Mouse (Mus musculus): ENCODE data around the gene E330034G19Rik.

E330034G19Rik gene

DNA sequence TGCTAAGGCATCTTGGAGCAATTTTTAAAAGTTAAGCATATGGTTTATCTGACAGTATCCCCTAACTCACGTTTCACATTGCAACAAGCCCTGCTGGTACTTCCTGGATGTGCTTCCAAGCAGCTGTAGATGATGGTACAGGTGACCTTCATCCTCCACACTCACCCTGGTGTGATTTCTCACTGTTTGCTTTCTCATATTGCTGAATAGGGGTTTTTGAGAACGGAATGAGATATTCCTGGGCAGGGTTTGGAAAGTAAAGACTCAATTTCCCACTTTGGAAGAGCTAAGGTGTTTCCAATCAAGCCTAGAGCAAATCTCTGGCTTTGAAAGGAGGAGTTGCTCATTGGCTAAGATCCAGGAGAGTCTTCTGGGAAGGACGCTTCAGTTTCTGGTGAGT is at the start of gene E330034G19Rik:
Gene E330034G19Rik (plus strand): TSS at position 301 of the 400 bp plus-strand sequence.
- in situ Hi-C loops (cut with MboI; ENCODE audit: low pct_unique_long_range_greater_than_20kb in 1 of 2, low sequenced_read_pairs in 2 of 2, unreplicated experiment in 1 of 2): loop anchor here in 1 of 2 experiments (25.0 kb wide), 1 partner anchor 731 kb away; no protein-coding TSS in a partner anchor

DNA sequence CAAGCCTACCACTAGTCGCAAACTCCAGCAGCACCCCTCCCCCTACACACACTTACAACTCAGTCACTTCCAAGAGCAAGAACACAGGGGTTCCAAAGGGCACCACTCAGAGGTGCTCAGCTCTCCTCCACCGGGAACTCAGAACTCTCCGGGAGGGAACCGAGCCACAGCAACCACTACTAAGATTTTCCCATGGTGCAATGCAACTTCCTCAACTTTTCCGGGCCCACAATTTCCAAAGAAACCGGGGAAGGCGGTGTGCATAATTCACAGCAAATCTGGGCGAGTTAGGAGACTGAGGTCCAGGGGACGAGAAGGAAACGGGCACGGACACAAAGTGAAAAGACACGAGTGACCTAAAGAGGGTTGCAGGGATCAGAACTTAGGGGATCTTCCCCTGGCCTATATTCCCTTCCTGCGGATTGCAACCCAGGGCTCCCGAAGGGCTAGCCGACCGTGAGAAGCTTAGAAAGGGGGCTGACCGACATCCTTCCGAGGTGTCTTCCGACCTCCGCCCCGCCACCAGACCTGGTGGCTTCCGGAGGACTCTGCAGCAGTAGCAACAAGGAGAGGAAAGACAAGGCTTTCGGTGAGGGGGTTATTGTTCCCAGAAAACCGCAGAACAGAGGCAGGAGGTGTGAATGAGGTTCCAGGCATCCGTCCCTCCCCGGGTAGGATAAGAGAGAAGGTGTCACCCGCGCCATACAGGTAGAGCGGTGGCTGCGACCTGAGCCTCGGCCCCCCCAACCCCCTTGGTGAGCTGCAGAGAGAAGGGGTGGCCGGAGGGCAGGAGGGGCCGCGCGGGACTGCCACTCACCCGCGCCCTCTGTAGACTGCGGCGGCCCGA is 48.5 kb upstream of the E330034G19Rik start:
- in situ Hi-C loops (cut with MboI; ENCODE audit: low pct_unique_long_range_greater_than_20kb in 1 of 2, low sequenced_read_pairs in 2 of 2, unreplicated experiment in 1 of 2): no loop called here

DNA sequence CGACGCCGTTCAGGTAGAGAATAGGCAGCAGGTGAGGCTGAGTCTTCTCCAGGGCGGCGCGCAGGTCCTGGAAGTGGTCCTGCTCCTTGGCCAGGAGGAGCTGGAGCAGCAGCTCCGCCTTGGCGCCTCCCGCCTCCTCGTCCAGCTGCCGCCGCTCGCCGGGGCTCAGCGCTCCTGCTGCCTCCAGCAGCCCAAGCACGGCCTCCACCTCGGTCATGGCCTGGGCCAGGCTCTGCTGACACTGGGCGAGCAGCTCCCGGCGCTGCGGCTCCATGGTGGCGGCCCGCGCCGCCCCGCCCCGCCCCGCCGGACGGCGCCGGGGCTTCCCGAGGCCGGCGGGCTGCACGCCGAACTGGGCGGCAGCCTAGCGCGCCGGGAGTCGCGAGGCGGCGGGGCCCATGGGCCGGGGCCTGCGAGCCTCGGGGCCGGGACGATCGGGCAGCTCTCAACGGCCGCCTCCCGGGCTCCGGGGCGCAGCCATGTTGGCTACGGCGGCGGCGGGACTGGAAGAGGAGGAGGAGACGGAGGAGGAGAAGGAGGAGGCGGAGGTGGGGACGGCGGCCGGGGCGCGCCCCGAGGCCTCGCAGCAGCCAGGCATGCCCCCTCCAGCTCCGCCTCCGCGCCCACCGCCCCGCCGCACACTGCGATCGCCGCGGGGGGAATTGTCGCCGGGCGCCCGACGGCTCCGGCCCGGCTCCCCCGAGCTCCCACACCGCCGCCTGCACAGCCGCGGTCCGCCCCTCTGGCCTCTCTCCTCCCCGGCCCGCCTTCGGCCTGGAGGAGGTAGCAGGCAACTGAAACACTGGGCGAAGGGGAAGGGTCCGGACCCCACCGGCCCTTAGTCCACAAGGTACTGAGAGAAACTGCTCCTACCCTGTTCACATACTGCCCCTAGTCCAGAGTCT is 47.6 kb upstream of the E330034G19Rik start, which contains the start of gene Dlg5:
Gene Dlg5 (minus strand): TSS at position 744 of the 905 bp plus-strand sequence.
- in situ Hi-C loops (cut with MboI; ENCODE audit: low pct_unique_long_range_greater_than_20kb in 1 of 2, low sequenced_read_pairs in 2 of 2, unreplicated experiment in 1 of 2): no loop called here

DNA sequence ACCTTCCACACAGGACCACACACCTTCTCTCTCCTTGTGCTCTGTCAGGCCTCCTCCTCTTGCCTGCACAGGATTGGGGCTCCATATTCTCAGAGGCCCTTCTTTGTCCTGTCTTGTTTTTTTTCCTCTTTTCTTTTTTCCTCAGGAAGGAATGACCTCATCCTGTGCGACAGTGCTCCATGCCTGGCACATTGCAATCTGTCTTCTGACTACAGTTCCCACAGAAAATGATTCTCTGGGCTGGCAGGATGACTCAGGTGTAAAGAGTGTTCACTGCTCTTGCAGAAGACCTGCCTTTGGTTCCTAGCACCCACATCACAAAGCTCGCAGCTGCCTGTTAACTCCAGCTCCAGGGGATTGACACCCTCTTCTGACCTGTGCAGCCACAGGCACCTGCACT is 43.1 kb upstream of the E330034G19Rik start:
- in situ Hi-C loops (cut with MboI; ENCODE audit: low pct_unique_long_range_greater_than_20kb in 1 of 2, low sequenced_read_pairs in 2 of 2, unreplicated experiment in 1 of 2): no loop called here

DNA sequence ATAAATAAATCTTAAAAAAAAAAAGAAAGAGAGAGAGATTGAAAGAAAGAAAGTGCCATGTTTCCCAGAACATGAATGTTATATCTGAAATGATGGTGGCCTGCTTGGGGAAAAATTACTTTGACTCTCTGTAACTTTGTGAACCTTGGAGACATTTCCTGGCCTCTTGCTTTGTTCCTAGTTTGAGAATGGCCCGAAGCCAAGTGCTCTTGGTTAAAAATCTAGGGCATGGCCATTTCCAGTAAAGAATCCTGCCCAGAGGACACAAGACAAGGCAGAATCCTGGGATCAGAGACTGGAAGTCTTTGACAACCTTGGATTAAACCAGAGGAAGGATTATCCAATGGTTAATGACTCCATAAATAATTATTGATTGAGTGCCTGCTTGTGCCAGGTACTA is 41.7 kb upstream of the E330034G19Rik start:
- in situ Hi-C loops (cut with MboI; ENCODE audit: low pct_unique_long_range_greater_than_20kb in 1 of 2, low sequenced_read_pairs in 2 of 2, unreplicated experiment in 1 of 2): no loop called here

DNA sequence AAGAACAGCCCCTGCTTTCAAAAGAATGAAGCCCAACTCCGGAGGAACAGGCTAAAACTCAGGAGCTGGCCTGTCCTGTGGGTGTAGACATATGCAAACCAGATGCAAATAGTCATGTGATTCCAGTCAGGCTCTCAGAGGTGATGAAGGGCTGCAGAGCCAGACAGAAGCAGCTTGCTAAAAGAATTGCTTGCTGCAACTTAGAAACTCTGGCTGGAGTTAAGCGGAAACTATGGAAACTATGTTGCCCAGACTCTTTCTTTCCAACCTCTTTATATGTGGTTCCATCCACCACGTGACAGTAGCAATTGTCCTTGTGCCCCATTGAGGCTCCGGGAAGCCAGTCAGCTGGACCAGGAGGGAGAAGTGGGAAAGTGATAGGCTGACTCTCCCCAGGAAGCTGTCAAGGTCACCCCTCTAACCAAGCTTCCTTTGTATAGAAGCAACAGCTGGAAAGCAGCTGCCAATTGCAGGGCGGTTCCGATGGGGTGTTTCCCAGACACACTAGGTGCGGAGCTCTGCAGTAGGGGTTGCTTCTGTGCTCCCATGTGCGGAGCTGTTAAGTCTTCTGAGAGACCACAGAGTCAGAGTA is 39.3 kb upstream of the E330034G19Rik start:
- in situ Hi-C loops (cut with MboI; ENCODE audit: low pct_unique_long_range_greater_than_20kb in 1 of 2, low sequenced_read_pairs in 2 of 2, unreplicated experiment in 1 of 2): no loop called here

DNA sequence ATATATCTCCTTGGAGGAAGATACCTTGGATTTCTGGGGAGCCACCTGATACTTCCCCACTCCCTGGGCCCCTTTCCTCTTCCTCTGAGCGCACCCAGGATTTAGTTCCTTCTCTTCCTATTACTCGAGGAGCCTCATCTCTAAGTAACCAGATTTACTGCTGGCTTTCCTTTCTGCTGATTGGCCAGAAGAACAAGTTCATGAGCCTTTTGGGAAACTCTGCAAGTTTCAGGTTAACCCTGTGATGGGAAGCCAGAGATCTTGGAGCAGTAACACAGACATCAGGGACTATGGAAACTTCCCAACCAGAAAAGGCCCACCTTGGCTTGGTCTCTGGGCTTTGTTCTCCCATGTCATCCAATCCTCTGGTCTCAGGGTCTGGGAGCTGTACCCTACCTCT is 37.1 kb upstream of the E330034G19Rik start:
- in situ Hi-C loops (cut with MboI; ENCODE audit: low pct_unique_long_range_greater_than_20kb in 1 of 2, low sequenced_read_pairs in 2 of 2, unreplicated experiment in 1 of 2): no loop called here

DNA sequence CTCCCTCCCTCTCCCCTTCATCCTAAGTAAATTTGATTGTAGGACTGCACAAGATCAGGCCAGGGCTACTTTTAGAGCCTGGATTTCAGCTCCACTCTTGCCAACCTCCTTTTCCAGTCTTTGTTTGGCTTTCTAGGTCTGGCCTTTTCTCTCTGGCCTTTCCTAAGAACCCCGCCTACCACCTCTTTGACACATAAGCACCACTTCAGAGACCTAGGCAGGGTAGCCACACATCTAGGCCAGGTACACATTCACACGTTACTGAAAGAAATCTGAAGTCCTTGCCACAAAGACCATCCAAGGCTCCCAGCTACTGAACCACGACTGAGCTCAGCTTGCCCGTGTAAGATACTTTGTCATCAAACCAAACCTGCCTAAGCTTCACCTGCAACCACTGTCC is 32.6 kb upstream of the E330034G19Rik start:
- in situ Hi-C loops (cut with MboI; ENCODE audit: low pct_unique_long_range_greater_than_20kb in 1 of 2, low sequenced_read_pairs in 2 of 2, unreplicated experiment in 1 of 2): no loop called here

DNA sequence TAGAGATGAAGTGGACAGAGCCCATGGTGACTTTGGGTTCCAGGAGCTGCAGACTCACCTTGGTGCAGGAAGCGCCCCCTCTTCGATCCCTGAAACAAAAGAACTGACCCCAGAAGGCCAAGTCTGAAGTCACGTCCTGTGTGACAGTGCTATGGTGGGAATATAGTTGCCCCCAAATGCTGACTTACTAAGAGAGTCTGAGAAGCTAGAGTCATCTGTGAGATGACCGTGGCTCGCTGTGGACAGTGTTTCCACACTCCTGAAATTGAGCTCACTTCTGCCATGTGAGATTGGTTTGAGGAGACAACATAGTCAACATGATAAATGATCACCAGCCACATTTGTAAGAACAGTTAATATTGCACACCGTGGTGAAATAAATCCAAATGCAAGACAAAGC is 30.6 kb upstream of the E330034G19Rik start:
- in situ Hi-C loops (cut with MboI; ENCODE audit: low pct_unique_long_range_greater_than_20kb in 1 of 2, low sequenced_read_pairs in 2 of 2, unreplicated experiment in 1 of 2): no loop called here

DNA sequence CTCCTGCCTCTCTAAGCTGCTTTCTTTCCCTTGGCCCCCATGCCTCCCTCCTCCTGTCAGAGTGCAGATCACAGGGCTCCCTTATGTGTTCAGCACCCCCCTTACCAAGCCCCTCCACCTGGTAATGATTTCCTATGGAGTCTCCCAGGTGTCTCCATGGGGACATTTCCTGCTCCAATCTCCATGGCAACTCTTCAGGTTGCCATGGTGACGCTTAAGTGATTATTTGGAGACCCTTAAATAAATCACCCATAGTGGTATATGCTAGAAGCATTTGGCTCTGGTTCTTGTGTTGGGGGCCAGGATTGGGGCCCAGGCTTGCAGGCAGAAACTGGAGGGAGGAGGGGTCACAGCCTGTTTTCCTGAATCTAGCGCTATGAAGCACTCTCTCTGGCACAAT is 30.1 kb upstream of the E330034G19Rik start:
- in situ Hi-C loops (cut with MboI; ENCODE audit: low pct_unique_long_range_greater_than_20kb in 1 of 2, low sequenced_read_pairs in 2 of 2, unreplicated experiment in 1 of 2): no loop called here

DNA sequence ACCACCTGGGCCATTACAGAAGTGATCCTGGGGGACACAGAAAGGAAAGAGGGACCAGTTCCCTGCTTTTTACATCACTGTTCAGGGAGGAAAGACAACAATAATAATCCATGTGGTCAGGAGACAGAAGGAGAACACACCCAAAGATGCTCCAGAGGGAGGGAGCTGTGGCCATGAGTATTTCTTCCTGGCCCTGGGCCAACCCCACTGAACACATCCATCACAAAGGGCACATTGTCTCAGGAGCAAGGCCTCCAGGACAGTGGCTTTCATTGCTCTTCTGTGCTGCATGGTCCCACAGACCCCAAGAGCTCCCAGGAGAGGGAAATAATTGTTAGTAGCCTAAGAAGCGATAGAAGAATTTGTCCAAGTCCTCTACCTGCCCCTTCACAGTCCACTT is 23.4 kb upstream of the E330034G19Rik start:
- in situ Hi-C loops (cut with MboI; ENCODE audit: low pct_unique_long_range_greater_than_20kb in 1 of 2, low sequenced_read_pairs in 2 of 2, unreplicated experiment in 1 of 2): no loop called here

DNA sequence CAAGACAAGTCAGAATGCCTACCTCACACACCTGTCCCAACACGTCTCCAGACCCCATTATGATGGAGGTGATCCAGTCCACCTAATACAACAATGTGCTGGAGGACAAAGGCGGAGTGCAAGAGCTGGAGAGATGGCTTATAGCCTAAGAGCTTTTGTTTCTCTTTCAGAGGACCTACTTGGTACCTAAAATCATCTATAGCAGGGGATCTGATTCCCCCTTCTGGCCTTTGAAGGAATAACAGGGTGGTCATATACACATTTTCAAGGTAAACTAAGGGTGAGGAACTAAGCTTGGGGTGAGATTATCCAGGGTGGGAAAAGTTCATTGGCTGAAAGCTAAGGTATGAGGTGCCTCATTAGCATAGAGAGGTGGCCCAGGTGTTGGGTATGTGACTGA is 19.4 kb upstream of the E330034G19Rik start:
- in situ Hi-C loops (cut with MboI; ENCODE audit: low pct_unique_long_range_greater_than_20kb in 1 of 2, low sequenced_read_pairs in 2 of 2, unreplicated experiment in 1 of 2): loop anchor here (5.0 kb wide), 2 partner anchors 91 to 206 kb away; no protein-coding TSS in a partner anchor

DNA sequence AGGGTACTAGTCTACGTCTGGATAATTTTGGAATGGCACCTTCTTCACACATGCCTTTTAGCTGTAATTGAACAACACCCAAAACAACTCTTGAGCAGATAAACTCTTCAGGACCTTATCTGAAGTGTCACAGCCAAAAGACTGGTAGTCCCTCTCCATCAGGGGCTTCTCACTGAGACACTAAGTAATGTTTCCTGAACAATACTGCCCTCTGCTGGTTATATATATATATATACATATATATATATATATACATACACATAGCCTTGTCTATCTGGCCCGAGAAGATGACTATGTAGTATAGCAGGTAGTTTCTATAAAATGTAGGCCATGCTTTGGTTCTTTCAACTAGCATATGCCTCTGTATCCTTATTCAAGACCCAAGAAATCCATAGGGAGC is 17.5 kb upstream of the E330034G19Rik start:
- in situ Hi-C loops (cut with MboI; ENCODE audit: low pct_unique_long_range_greater_than_20kb in 1 of 2, low sequenced_read_pairs in 2 of 2, unreplicated experiment in 1 of 2): loop anchor here in 1 of 2 experiments (25.0 kb wide), 1 partner anchor 713 kb away; no protein-coding TSS in a partner anchor

DNA sequence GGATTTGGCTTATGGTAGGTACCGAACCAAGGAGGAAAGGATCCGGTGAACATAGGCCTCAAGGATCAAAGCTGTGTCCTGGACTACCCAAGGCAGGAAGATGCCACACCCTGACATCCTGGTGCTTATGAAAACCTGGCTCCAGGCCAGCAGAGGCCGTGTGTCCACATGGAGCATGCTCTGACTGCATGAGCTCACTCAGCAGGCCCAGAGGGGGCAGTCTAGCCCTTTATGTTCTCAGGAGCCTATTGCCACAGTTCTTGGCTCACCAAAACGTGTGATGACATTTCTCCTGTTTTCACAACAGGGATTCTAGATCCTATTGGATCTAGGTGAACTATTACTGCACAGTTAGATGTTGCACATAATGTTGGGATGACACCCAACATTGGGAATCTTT is 11.7 kb upstream of the E330034G19Rik start:
- in situ Hi-C loops (cut with MboI; ENCODE audit: low pct_unique_long_range_greater_than_20kb in 1 of 2, low sequenced_read_pairs in 2 of 2, unreplicated experiment in 1 of 2): loop anchor here (5.0 to 25.0 kb wide), 2 partner anchors 219 to 719 kb away; no protein-coding TSS in a partner anchor

DNA sequence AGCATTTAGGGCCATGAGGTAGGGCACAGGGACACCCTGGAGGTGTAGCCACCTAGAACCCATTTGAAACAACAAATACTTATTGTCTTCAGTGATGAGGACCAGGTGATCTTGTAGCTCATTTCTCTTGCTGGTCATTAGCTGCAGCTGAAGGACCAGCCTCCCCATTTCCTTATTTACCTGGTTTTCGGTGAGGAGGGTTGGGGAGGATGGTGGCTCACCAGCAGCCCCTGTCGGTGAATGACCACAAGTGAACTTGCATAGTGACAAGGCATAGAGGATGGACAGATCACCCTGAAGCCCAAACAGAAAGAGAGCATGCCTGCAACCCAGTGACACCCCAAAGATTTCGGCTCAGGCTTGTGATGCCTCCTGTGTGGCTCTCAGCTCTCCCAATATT is 10.7 kb upstream of the E330034G19Rik start:
- in situ Hi-C loops (cut with MboI; ENCODE audit: low pct_unique_long_range_greater_than_20kb in 1 of 2, low sequenced_read_pairs in 2 of 2, unreplicated experiment in 1 of 2): loop anchor here (5.0 to 25.0 kb wide), 2 partner anchors 220 to 720 kb away; no protein-coding TSS in a partner anchor

DNA sequence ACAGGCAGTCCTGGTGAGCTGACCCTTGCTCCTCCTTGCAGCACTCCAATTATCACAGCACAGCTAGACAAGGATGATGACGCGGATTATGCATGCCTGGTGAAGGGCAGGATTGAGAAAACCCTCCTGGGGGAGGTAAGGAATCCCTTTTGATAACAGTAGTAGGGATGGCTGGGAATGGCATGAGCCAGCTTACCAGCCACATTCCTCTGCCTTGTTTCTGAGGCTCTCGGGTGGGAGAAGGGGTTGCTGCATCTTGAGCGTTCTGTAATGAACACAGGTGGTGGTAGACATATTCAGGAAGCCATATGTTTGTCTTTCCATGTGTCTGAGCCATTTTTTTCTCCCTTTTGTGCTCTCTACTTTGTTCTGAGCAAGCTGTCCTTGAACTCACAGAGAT is 6.9 kb upstream of the E330034G19Rik start:
- in situ Hi-C loops (cut with MboI; ENCODE audit: low pct_unique_long_range_greater_than_20kb in 1 of 2, low sequenced_read_pairs in 2 of 2, unreplicated experiment in 1 of 2): loop anchor here in 1 of 2 experiments (25.0 kb wide), 1 partner anchor 724 kb away; no protein-coding TSS in a partner anchor

DNA sequence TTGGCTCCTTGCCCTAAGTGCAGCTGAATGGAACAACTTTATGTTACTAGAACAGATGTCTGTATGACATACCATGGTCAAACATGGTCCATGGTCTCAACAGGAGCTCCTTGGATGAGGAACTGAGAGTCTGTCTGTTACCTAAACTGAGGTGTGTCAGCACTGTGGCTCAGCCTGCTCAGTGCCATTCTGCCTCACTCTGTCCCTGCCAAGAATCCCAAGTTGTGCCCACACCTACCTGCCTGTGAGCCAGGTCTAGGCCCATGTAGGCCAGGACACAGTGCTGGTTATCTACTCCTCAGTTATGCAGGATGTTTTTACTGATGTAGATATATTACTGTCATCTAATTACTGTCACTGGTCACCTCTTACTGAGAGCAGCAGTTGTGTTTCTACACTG is 2.3 kb upstream of the E330034G19Rik start:
- in situ Hi-C loops (cut with MboI; ENCODE audit: low pct_unique_long_range_greater_than_20kb in 1 of 2, low sequenced_read_pairs in 2 of 2, unreplicated experiment in 1 of 2): loop anchor here in 1 of 2 experiments (25.0 kb wide), 1 partner anchor 728 kb away; no protein-coding TSS in a partner anchor

DNA sequence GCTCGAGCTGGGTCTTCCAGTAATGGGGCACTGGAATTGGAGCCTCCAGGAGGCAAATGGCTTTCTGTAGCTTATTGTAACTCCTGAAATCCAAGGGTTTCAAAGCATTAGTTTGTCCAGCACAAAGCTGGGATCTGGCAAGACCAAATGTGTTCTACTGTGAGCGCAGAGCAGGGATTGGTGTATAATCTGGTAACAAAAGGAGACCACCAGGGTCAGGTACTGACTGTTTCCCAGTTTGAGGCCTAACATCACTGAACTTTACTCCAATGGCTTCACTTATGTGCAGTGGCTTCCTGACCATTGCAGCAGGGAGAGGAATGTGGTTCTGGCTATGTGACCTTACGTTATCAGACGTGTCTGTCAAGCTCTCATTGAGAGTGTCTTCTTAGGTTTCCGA is 617 bp downstream of the E330034G19Rik start:
- in situ Hi-C loops (cut with MboI; ENCODE audit: low pct_unique_long_range_greater_than_20kb in 1 of 2, low sequenced_read_pairs in 2 of 2, unreplicated experiment in 1 of 2): loop anchor here in 1 of 2 experiments (25.0 kb wide), 1 partner anchor 731 kb away; no protein-coding TSS in a partner anchor

All from mouse embryonic stem cell (cell line).